Mouse (Mus musculus): ENCODE measurements at regions not wholly inside any gene's neighbourhood (a gene's known extent, or its start where the extent isn't known, plus 50 kb on each side); places are given as distances from the start of the nearest gene placed in this dataset.
A peak's percentile ranks its signal among the peaks of the same experiment; 100 is the strongest.

DNA sequence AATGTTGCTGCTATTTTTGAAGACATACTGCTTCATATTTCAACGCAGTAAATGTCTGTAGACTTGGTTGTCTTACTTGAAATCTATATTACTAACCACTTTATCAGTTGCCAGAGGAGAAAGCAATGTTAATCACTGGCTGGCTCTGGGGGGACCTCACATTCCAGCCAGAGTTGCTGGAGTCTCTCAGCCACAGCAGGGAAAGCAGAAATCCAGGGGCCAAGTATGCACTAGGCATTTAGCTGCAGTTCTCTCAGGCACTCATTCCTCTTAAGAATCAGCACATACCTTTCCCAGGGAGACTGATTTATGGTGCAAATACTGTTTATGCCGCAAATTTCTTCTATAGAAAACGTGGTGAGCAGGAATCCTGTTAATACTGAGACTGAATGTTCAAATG is 933.6 kb upstream of the Lcorl start:
- DNase-seq, result no peak

DNA sequence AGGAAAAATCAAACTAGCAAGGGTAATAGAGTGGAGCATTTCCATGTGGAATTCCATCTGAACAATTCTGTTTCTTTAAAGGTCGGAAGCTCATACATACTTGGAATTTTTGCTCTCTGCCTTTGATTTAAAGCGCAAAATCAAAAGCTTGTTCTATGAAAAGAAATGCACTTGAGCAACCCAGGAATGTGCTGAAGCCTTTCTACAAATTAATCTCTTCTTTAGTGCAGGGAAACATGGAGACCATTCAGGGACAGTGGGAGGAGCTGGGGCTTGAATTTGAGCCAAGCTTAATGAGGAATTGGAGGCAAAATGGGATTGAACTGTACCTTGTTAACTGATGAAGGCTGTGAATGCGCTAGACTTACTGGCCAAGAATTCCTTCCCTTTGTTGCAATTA is 933.1 kb upstream of the Lcorl start:
- peak in 1 of 2 experiments; percentile 3 for DNase-seq

DNA sequence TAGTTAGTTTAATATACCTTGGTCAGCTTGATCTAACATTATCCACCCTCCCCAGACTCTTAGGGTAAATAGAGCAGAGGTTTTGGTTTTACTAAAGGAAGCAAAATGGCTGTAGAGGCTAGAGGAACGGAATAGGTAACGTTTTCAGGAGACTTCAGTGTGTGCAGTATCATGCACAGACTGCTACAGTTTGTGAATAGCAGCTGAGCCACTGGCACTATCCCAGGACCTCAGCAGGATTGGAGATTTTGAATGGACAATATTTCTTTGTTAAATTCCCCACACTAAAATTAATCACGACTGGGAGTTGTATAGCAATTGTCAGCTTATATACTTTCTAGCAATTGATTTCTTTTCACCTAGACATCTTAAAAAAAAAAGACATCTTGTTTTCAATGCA is 929.7 kb upstream of the Lcorl start:
- DNase-seq, result peak; percentile 42 to 52

DNA sequence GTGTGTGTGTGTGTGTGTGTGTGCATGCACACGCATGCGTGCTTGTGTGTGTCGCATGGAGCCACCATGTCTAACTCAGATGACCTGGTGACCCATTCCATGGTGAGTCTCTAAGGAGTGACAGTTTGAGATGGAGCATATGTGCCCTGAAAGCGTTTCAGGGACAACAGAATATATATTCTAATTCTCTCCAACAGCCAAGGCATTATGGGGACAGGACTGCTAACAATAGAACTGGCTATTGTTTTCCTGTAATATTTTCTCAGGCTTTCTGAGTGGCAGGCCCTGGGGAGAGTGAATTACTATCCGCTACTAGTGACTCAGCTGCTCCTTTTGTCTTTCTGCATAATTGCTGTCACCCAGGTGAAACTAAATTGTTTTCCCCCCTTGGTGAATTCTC is 898.7 kb upstream of the Lcorl start:
- DNase-seq, result no peak

- DNase-seq, result no peak
These were observed 882.7 kb upstream of the Lcorl start for GRCm38 (mm10) chr5:46740034-46740582.

DNA sequence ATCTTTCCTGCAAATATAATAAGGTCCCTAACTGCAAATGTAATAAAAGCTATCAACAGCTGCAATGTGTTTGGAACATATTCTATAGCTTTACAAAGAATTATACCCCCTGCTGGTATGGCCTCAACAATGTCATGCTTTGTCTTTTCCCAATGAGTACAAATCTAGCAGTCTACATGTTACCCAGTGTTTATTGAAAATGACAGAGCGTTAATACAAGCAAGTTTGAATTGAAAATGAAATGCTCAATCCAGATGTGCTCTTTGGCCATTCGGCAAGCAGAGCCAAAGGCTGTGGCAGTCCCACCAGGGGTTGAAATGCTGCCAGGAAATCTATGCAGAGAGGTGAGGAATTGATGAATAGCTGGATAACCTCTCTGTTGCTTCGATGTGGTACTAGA is 875.1 kb upstream of the Lcorl start:
- DNase-seq, result peak; percentile 3 to 4

DNA sequence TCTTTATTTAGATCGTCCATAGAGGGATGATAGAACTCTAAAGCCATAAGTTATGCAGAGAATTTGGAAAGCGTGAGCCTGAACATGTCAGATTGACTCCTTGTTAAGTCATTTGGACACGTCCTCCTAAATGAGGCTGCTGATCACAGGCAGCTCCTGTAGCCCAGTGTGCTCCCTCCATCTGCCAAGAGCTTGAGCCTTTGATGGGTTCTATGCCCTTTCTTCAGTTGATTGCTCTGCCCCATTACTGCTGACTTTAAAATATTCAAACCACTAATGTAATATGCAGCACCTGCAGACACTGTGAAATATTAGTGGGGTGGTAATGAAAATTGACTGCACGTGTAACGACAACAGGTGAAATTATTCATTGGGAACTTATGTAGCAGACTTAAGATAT is 874.6 kb upstream of the Lcorl start:
- DNase-seq, result peak; percentile 5 to 22

DNA sequence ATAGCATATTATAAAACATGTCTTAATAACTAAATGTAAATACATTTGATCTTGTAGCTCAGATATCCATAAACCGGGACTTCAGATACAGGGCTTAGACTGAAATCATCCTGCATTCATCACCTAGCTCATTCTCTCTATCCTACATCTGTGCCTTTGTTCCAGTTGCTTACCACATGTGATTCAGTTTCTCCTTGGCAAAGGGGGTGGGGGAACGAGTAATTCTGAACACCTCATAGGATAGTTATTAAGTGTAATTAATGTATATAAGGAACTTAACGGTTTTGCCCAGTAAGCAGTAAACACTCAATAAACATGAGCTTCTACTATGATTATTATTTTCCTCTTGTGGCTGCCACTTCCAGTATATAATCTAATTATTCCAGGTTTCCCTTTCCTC is 873.9 kb upstream of the Lcorl start:
- no peak for DNase-seq

GRCm38 (mm10) chr5:46709596-46709995 is 852.2 kb upstream of the Lcorl start:
- no peak for DNase-seq

- DNase-seq, result no peak
These were observed 850.4 kb upstream of the Lcorl start for GRCm38 (mm10) chr5:46707845-46708244.

DNA sequence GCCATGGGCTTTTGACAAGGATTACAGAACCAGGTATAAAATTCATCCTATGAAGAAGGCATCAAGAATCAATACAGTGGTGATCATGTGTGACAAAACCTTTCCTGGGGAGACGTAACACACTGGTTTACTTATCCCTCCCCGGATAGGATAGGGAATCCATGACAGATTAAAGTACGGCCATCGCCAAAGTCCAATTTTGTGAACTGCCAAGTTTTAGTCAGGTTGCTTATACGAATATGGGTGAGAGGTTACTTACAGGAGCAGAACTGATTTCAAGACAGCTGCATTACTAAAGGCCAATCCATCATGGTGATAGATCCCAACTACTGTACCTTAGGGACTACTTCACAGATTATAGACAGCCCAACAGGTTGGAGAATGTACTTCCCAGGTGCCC is 849.6 kb upstream of the Lcorl start:
- DNase-seq, result no peak

GRCm38 (mm10) chr5:46678007-46678406 is 820.6 kb upstream of the Lcorl start:
- DNase-seq, result no peak

DNA sequence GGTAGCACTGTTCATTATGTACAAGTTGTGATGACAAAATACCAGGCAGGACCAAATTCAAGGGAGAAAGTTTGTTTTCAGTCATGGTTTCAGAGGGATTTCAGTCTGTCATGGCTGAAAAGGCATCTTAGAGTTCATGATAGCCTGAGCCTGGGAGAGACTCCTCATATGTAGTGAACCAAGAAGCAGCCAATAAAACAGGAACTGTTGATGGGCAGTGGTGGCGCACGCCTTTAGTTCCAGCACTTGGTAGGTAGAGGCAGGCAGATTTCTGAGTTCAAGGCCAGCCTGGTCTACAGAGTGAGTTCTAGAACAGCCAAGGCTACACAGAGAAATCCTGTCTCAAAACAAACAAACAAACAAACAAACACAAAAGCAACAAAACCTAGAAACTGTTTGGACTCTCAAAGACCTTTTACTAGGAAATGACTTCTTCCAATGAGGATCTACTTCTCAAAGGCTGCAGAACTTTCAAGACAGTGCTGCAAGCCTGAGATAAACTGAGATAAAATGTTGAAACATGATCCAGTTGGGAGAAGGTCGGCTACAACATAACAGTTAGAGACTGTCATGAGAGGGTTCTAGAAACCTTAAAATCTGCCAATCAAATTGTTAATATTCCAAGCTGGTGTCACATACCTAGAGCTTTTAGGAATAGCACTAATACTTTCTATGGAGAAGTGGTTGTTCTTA is 817.5 kb upstream of the Lcorl start:
- no peak for DNase-seq

DNA sequence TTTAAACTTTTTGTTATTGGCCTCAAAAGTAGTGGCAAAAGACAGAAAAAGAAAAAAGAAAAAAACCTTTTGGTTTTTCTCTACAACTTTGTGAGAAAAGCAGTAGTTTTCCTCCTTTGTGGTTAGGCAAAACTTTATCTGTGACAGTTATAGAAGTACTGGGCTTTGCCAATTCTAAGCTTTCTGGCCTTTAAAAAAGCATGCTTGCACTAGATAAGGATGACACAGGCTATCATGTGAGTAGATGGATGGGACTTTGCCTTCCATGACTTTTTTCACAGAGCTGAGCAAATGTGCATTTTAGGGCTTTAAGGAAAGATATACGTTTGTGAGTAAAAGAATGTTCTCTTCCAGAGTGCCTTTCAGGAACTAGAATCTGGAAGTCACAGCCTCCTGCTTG is 816.0 kb upstream of the Lcorl start:
- DNase-seq, result no peak

- no peak for DNase-seq
These were observed 813.1 kb upstream of the Lcorl start for GRCm38 (mm10) chr5:46670484-46670883.

DNA sequence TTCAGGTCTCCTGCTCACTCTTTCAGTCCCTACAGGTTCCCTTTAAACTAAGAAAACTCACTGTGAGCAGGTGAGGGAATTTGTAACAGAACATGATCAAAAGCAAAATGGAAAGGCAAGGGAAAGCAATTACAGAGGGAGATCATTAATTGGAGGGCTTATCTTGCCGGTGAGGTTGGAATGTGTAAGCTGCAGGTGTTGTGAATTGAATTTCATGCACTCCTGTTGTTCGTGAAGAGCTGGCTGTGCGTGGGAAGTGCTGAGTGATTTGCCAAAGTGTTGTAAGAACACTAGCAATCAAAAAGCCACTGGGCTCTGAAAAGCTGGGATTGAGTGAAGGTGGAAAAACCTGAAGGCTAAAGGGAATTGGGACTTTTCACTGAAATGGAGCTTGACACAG is 808.8 kb upstream of the Lcorl start:
- no peak for DNase-seq

GRCm38 (mm10) chr5:46657065-46657464 is 799.6 kb upstream of the Lcorl start:
- DNase-seq, result no peak

DNA sequence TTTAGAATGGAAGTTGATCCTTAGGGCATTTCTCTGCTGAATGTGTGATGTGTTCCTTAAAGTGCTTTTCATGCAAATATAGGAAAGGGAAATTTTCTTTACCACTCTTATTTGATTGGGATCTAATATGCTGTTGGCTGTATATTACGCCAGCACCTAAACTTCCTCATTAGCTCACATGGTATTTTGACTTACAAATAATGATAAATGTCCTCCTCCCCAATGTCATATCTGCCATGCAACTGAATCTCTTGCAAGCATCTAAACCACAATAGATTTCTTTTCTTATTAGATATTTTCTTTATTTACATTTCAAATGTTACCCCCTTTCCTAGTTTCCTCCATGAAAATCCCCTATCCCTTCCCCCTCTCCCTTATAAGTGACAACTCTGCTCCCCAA is 796.8 kb upstream of the Lcorl start:
- no peak for DNase-seq

DNA sequence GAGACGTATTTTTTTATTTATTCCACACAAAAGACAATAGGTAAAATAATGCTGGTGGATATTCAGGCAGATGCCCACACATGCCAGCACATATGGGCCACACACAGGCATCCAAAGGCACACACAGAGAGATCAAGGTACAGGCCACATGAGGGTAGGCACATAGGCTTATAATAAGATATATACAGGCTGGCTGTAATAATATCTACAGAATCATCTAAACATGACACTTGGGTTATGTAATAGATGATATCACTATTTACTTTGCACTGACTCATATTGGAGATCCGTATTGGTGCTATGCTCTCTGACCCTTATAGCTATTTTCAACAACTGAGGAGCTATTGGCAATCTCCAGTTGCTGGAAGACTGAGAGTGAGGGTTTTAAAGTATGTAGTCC is 785.6 kb upstream of the Lcorl start:
- DNase-seq, result no peak

DNA sequence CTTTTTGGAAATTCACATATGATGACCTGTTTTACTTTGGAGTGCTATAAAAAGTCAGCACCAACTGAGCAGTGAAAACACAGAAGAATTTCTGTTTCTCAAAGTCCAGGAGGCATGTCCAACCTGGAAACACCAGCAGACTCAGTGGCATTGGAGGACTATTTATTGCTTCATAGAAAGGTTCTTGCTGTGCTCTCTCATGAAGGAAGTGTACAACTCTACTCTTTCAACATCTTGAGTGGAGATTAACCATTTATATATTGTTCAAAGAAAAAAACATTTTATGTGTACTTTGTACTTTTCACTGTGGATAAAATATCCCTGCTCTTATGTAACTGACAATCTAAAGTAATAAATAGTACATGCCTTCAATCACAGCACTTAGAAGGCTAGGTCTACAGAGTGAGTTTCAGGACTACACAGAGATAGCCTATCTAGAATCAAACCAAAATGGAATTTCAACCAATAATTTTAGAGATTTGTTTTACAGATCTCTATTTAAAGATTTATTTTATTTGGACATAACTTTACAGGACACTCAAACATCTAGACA is 777.8 kb upstream of the Lcorl start:
- DNase-seq, result no peak

All from cerebellum, postnatal 10 days (tissue).